Mouse (Mus musculus) midbrain, embryonic 11.5 days (tissue): Measurements from ENCODE around the gene Tnpo2. TPM values are rescaled to one million over a fixed set of nuclear protein-coding genes. Genes with fewer than 3 reads are reported as not detected.

ENCODE experiments used
- ATAC-seq: fragments of 200-750 bp; cut with Nextera tagmentation; 2 replicates; pipeline ENCODE4 v1.8.0; 2017; ENCODE audit warnings: moderate TSS enrichment, moderate library complexity; ENCODE audit not compliant: low FRiP score
- DNase-seq: peaks from one replicate; pipeline ENCODE4 v3.0.0; 2015; ENCODE audit warnings: low spot score; ENCODE audit errors: missing footprints
- H3K27ac ChIP-seq: fragments of 300-500 bp; sonication (generic); 2 replicates; pipeline ENCODE4 v1.5.1; 2014; ENCODE audit warnings: low read depth, low read length
- H3K27me3 ChIP-seq: fragments of 300-500 bp; sonication (generic); 2 replicates; pipeline ENCODE4 v1.6.1; 2014; ENCODE audit warnings: mild to moderate bottlenecking, low read length, moderate library complexity, mixed read lengths; ENCODE audit not compliant: control insufficient read depth, insufficient read depth
- H3K36me3 ChIP-seq: fragments of 300-500 bp; sonication (generic); 2 replicates; pipeline ENCODE4 v1.6.1; 2014; ENCODE audit warnings: mild to moderate bottlenecking, low read length, moderate library complexity, mixed read lengths; ENCODE audit not compliant: control insufficient read depth, insufficient read depth
- H3K4me1 ChIP-seq: fragments of 300-500 bp; sonication (generic); 2 replicates; pipeline ENCODE4 v1.6.1; 2014; ENCODE audit warnings: low read length; ENCODE audit not compliant: control insufficient read depth, insufficient read depth
- H3K4me2 ChIP-seq: fragments of 300-500 bp; sonication (generic); 2 replicates; pipeline ENCODE4 v1.6.1; 2014; ENCODE audit warnings: mild to moderate bottlenecking, moderate library complexity
- H3K4me3 ChIP-seq: fragments of 300-500 bp; sonication (generic); 2 replicates; pipeline ENCODE4 v1.5.1; 2014; ENCODE audit warnings: low read depth, low read length
- H3K9ac ChIP-seq: fragments of 300-500 bp; sonication (generic); 2 replicates; pipeline ENCODE4 v1.6.1; 2014; ENCODE audit warnings: low read length
- H3K9me3 ChIP-seq: fragments of 300-500 bp; sonication (generic); 2 replicates; pipeline ENCODE4 v1.6.1; 2016; ENCODE audit warnings: low read length; ENCODE audit not compliant: control insufficient read depth
- WGBS: fragments of 180-500 bp; shearing (Covaris S2); extraction: QIAGEN DNeasy Blood & Tissue Kit; methylation state at CpG from one replicate; pipeline ENCODE4 v1.1.7; 2014; 5-methylcytosine and 5-hydroxymethylcytosine counted together
- microRNA-seq: library from miRNA; unstranded; fragments of <30 nt; microRNA quantifications from one replicate; pipeline ENCODE4, GENCODE M21; 2017
- polyA plus RNA-seq: library from polyadenylated mRNA; unstranded; fragments of >200 nt; fragmentation: Nextera tagmentation; extraction: Ambion mirVana; gene quantifications from 2 replicates; pipeline ENCODE4 v1.2.1, GENCODE M21; 2014

Tnpo2 gene
- polyA plus RNA-seq, 1 experiment from 2014 or later: 19.9 TPM

GRCm38 (mm10) chr8:85096850-85097249 lies 60.1 kb downstream of the Tnpo2 start:
- 91% methylated on average over 4 of the region's 4 CpGs for WGBS
- Histone ChIP-seq H3K27ac (no peak overlapping the region), H3K4me1 (no peaks in the 10 kb centered on the region), H3K9ac (no peak overlapping the region), H3K4me3 (no peak overlapping the region), H3K9me3 (no peaks in the 10 kb centered on the region), H3K27me3 (no peaks in the 10 kb centered on the region), H3K4me2 (no peak overlapping the region), H3K36me3 (no peaks in the 10 kb centered on the region; the same call in 1 of the 2 replicates)
- no peak for ATAC-seq
- no peak for DNase-seq

- no peaks in the 10 kb centered on the region; the same call in 1 of the 2 replicates for H3K36me3 ChIP-seq
- WGBS: 82% methylated on average over 4 of the region's 4 CpGs
- H3K27me3 ChIP-seq: no peaks in the 10 kb centered on the region
- no peak overlapping the region for H3K4me2 ChIP-seq
- no peak overlapping the region for H3K27ac ChIP-seq
- no peak overlapping the region for H3K9ac ChIP-seq
- H3K9me3 ChIP-seq: no peaks in the 10 kb centered on the region
- no peaks in the 10 kb centered on the region for H3K4me1 ChIP-seq
- DNase-seq (no peak), ATAC-seq (no peak)
- H3K4me3 ChIP-seq: no peak overlapping the region
Observed at GRCm38 (mm10) chr8:85100076-85100665, 63.5 kb downstream of the Tnpo2 start.

Small RNA genes lying within 50 kb of the gene (microRNA-seq; reads per million reads assigned to microRNA genes)
- gene Mir7070: 3.4 reads per million, percentile 16 among the genes with 10 or more reads in this experiment

Other genes with a start within 250 kb of the Tnpo2 start
- 2.2 and 2.5 TPM in 2 replicates for gene Nfix, start 236.6 kb upstream of the Tnpo2 start, polyA plus RNA-seq
- gene Dand5, start 214.1 kb upstream of the Tnpo2 start, polyA plus RNA-seq: 3.9 and 4.6 TPM in 2 replicates
- 37.3 and 37.8 TPM in 2 replicates for gene Gadd45gip1, start 205.4 kb upstream of the Tnpo2 start, polyA plus RNA-seq
- gene Rad23a, start 196.2 kb upstream of the Tnpo2 start, polyA plus RNA-seq: 87.7 and 100 TPM in 2 replicates
- gene Calr, start 190.0 kb upstream of the Tnpo2 start, polyA plus RNA-seq: 708 and 747 TPM in 2 replicates
- 77.4 and 84.4 TPM in 2 replicates for gene Farsa, start 179.9 kb upstream of the Tnpo2 start, polyA plus RNA-seq
- 53.2 and 58.8 TPM in 2 replicates for gene Syce2, start 164.8 kb upstream of the Tnpo2 start, polyA plus RNA-seq
- 24.6 and 31.8 TPM in 2 replicates for gene Gcdh, start 143.0 kb upstream of the Tnpo2 start, polyA plus RNA-seq
- gene Klf1, start 135.0 kb upstream of the Tnpo2 start, polyA plus RNA-seq: 13.7 and 14.4 TPM in 2 replicates
- 4.3 and 4.6 TPM in 2 replicates for gene Dnase2a, start 128.4 kb upstream of the Tnpo2 start, polyA plus RNA-seq
- gene Mast1, start 99.6 kb upstream of the Tnpo2 start, polyA plus RNA-seq: 8.8 and 10.2 TPM in 2 replicates
- gene Rtbdn, start 89.9 kb upstream of the Tnpo2 start, polyA plus RNA-seq: 0.15 TPM in 1 of 2 replicates, not detected in the other
- gene Gm49661, start 67.5 kb upstream of the Tnpo2 start, polyA plus RNA-seq: not detected in 2 replicates
- 1,298 and 1,349 TPM in 2 replicates for gene Prdx2, start 67.3 kb upstream of the Tnpo2 start, polyA plus RNA-seq
- 113 and 121 TPM in 2 replicates for gene Rnaseh2a, start 67.1 kb upstream of the Tnpo2 start, polyA plus RNA-seq
- 3.4 and 4.5 TPM in 2 replicates for gene Junb, start 58.2 kb upstream of the Tnpo2 start, polyA plus RNA-seq
- gene Hook2, start 46.3 kb upstream of the Tnpo2 start, polyA plus RNA-seq: 11.4 and 11.8 TPM in 2 replicates
- gene Best2, start 22.4 kb upstream of the Tnpo2 start, polyA plus RNA-seq: not detected in 2 replicates
- 129 TPM in 2 replicates for gene Asna1, start 11.6 kb upstream of the Tnpo2 start, polyA plus RNA-seq
- 164 and 180 TPM in 2 replicates for gene Trir, start 10.1 kb upstream of the Tnpo2 start, polyA plus RNA-seq
- 22.4 and 25.8 TPM in 2 replicates for gene Fbxw9, start 23.1 kb downstream of the Tnpo2 start, polyA plus RNA-seq
- gene Gm5741, start 31.1 kb downstream of the Tnpo2 start, polyA plus RNA-seq: 0.53 TPM in 1 of 2 replicates, not detected in the other
- gene Dhps, start 34.8 kb downstream of the Tnpo2 start, polyA plus RNA-seq: 65.5 and 66.8 TPM in 2 replicates
- 120 and 135 TPM in 2 replicates for gene Wdr83os, start 43.8 kb downstream of the Tnpo2 start, polyA plus RNA-seq
- 54.3 and 56.1 TPM in 2 replicates for gene Wdr83, start 44.4 kb downstream of the Tnpo2 start, polyA plus RNA-seq
- 15.7 and 16.9 TPM in 2 replicates for gene Man2b1, start 46.4 kb downstream of the Tnpo2 start, polyA plus RNA-seq
- gene Zfp791, start 86.2 kb downstream of the Tnpo2 start, polyA plus RNA-seq: 1.3 and 1.5 TPM in 2 replicates
- not detected in 2 replicates for gene Cks1brt, start 115.0 kb downstream of the Tnpo2 start, polyA plus RNA-seq
- not detected in 2 replicates for gene Olfr371, start 189.1 kb downstream of the Tnpo2 start, polyA plus RNA-seq